Mouse (Mus musculus) neural tube, embryonic 13.5 days (tissue): Measurements from ENCODE around the gene Fam241a. TPM values are rescaled to one million over a fixed set of nuclear protein-coding genes. Genes with fewer than 3 reads are reported as not detected.

Experiments
- ATAC-seq: fragments of 200-750 bp; cut with Nextera tagmentation; 2 replicates; pipeline ENCODE4 v1.8.0; 2017; ENCODE audit warnings: low read depth, mild to moderate bottlenecking, moderate TSS enrichment, moderate library complexity
- H3K27ac ChIP-seq: fragments of 300-500 bp; sonication (generic); replicated peaks from 2 replicates; pipeline ENCODE4 v1.5.1; 2015; ENCODE audit warnings: moderate library complexity, mild to moderate bottlenecking, inconsistent platforms
- H3K27me3 ChIP-seq: fragments of 300-500 bp; sonication (generic); 2 replicates; pipeline ENCODE4 v1.6.1; 2015; ENCODE audit warnings: mild to moderate bottlenecking, inconsistent platforms
- H3K36me3 ChIP-seq: fragments of 300-500 bp; sonication (generic); 2 replicates; pipeline ENCODE4 v1.6.1; 2015; ENCODE audit warnings: mild to moderate bottlenecking, inconsistent platforms
- H3K4me1 ChIP-seq: fragments of 300-500 bp; sonication (generic); replicated peaks from 2 replicates; pipeline ENCODE4 v1.6.1; 2015; ENCODE audit warnings: inconsistent platforms
- H3K4me2 ChIP-seq: fragments of 300-500 bp; sonication (generic); 2 replicates; pipeline ENCODE4 v1.6.1; 2015; ENCODE audit warnings: inconsistent platforms, mild to moderate bottlenecking, moderate library complexity
- H3K4me3 ChIP-seq: fragments of 300-500 bp; sonication (generic); 2 replicates; pipeline ENCODE4 v1.5.1; 2015; ENCODE audit warnings: mild to moderate bottlenecking, inconsistent platforms
- H3K9ac ChIP-seq: fragments of 300-500 bp; sonication (generic); 2 replicates; pipeline ENCODE4 v1.6.1; 2015; ENCODE audit warnings: moderate library complexity, mild to moderate bottlenecking, inconsistent platforms
- H3K9me3 ChIP-seq: fragments of 300-500 bp; sonication (generic); 2 replicates; pipeline ENCODE4 v1.6.1; 2016; ENCODE audit warnings: inconsistent platforms
- WGBS: fragments of 180-500 bp; shearing (Covaris S2); methylation state at CpG from one replicate; pipeline ENCODE4 v1.1.7; 2015; 5-methylcytosine and 5-hydroxymethylcytosine counted together
- polyA plus RNA-seq: library from polyadenylated mRNA; unstranded; fragments of >200 nt; fragmentation: Nextera tagmentation; extraction: Ambion mirVana; gene quantifications from 2 replicates; pipeline ENCODE4 v1.2.1, GENCODE M21; 2015

The Fam241a gene
- polyA plus RNA-seq, 1 experiment from 2014 or later = 7.2 TPM

DNA sequence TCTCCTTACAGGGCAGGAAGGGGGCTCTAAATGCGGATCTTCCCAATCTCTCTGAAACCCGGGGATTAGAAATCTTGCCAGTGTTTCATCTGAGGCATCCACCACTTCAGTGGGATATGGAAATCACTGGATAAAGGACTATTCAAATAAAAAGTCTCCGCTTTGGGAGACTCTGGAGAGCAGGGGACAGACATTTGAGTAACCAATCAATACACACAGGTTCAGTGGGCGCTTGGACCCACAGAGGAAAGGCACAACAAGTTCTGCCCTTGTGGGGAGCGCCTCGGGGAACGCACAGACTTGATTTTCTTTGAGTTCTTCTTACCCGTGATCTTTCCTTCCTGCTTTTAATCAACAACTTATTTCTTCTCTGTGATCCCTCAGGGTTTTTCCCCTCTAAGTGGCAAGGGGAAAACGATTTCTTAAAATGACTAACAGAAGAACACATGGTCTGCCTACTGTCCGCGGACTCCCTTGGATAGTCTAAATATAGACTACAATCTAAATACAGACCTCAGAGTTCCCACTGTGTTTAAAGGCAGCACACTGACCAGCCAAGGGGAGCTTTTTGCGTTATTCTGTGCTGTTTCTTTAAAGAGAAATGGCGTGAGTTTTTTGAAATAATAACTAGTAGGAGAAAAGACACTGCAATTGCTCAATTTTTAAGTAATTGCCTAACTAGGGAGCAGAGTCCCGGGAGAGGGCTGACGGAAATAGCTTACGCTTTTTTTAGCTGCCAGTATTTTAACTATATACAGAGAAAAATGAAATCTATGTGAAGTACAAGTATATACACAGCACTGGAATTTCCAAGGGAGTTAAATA lies 18.0 kb upstream of the Fam241a start:
- 66% methylated on average over 16 of the region's 16 CpGs for WGBS
- H3K4me1 ChIP-seq = no peaks in the 10 kb centered on the region
- 0 out of 2 replicates have a peak, but pooled peaks cover under 1% of the 10 kb centered on the region for H3K9me3 ChIP-seq
- no peaks in the 10 kb centered on the region for H3K27me3 ChIP-seq
- H3K9ac ChIP-seq = no peak overlapping the region
- H3K36me3 ChIP-seq = no peaks in the 10 kb centered on the region
- no peak overlapping the region for H3K4me2 ChIP-seq
- no peak overlapping the region for H3K4me3 ChIP-seq
- ATAC-seq = no peak
- no peak overlapping the region for H3K27ac ChIP-seq

DNA sequence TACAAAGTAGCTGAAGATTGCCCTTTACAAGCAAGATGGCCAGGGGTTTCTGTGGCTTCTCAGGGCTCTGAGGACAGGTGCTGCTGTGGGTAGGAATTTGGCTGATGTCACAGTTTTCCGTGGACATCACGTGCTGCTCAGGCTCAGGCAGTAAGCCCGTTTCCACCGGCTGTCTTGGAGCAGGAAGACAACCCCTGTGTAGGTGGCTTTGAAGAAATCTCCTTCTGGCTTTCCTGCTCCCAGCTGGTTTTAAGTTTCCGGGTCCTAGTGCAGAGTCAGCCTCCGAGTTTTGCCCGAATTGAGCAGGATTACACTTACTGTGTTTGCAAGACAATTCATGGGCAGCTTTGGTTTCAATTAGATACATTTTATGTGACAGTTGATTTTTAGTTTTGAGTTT lies 13.8 kb upstream of the Fam241a start:
- H3K4me3 ChIP-seq = no peak overlapping the region
- no peak for ATAC-seq
- H3K9me3 ChIP-seq = 0 out of 2 replicates have a peak, but pooled peaks cover 7% of the 10 kb centered on the region
- H3K4me1 ChIP-seq = no peaks in the 10 kb centered on the region
- H3K27me3 ChIP-seq = no peaks in the 10 kb centered on the region
- H3K27ac ChIP-seq = no peak overlapping the region
- 79% methylated on average over 7 of the region's 7 CpGs for WGBS
- H3K36me3 ChIP-seq = no peaks in the 10 kb centered on the region
- H3K9ac ChIP-seq = no peak overlapping the region
- H3K4me2 ChIP-seq = no peak overlapping the region

DNA sequence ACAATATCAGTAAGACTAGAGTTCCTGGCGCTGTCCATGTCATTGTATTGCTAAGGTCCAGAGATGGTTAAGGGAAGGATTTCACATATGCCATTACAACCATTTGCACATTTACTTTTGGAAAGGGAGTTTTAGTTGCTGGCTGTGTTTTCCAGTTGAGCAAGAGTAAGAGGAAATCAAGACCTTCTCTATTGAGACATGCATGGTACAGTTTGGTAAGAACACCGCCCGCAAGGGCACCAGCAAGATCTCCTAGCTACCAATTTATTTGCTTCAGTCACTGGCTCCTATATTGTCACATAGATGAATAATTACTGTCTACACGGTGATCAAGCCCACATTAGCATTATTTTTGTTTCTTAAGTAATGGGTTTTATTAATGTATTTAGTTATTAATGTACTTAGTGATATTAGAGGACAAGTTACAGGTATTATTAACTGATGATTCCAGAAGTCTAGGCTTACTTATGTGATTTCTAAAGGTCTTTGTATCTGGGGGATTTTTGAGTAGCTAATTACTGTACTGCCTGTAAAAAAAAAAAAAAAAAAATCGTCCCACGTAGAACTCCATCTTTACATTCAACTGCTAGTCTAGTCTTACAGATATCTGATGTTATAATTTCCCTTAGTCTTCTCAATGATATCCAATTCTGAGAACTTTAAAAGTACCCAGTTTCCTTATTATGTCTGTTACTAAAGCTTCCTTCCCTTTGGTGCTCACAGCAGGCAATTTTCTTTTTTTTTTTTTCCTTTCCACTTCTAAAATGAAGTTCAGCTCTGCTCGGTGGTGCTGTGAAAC lies 944 bp downstream of the Fam241a start:
- ATAC-seq = no peak
- Histone ChIP-seq H3K27me3 (peaks cover 14% of the 10 kb centered on the region; the same call in 1 of the 2 replicates), H3K9ac (peak overlapping the region; percentile 75), H3K4me1 (no peaks in the 10 kb centered on the region; the same call in 1 of the 2 replicates), H3K4me3 (peak overlapping the region; percentile 78), H3K4me2 (peak overlapping the region; percentile 76), H3K27ac (no peak overlapping the region), H3K9me3 (no peaks in the 10 kb centered on the region), H3K36me3 (no peaks in the 10 kb centered on the region)
- 42% methylated on average over 7 of the region's 7 CpGs for WGBS

DNA sequence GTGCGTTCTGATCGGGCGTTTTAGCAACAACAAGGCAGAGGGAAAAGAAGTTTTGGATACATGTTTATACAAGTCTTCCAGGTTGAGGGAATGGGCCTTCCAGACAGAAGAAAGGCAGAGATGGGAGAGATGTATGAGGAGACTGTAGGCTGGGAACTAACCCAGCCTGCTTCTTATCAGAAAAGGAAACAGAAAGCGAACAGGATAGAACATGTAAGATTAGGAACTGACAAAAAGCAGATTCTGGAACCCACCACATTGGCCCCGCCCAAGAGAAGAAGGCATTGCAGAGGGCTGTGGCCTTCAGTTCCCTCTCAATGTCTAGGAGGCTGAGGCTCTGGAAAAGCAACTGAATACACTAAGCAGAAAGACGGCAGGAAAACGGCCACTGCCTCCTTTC lies 2.2 kb downstream of the Fam241a start:
- H3K4me3 ChIP-seq = no peak overlapping the region
- H3K36me3 ChIP-seq = no peaks in the 10 kb centered on the region
- H3K27me3 ChIP-seq = peaks cover 14% of the 10 kb centered on the region; the same call in 1 of the 2 replicates
- H3K27ac ChIP-seq = no peak overlapping the region
- no peak for ATAC-seq
- WGBS = 86% methylated on average over 7 of the region's 7 CpGs
- no peaks in the 10 kb centered on the region; the same call in 1 of the 2 replicates for H3K4me1 ChIP-seq
- no peaks in the 10 kb centered on the region for H3K9me3 ChIP-seq
- H3K9ac ChIP-seq = no peak overlapping the region
- no peak overlapping the region for H3K4me2 ChIP-seq

DNA sequence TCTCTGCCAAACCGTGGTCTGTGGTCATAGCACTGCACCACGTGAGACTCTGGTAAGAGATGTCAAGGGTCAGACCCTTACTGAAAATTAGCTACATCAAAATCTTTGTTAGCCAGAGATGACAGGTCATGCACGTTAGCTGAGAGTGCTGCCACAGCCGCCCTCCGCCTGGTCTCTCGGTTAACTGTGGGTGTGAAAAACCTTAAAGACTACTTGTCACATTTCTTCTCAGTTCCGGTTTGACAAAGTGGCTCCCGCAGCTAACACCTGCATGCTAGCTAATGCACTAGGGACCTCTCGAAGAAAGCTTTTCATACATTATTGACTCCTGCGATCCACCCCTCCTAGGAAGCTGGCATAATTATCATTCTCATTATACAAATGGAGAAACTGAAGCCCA lies 4.2 kb downstream of the Fam241a start:
- Histone ChIP-seq H3K4me2 (no peak overlapping the region), H3K27me3 (peaks cover 14% of the 10 kb centered on the region; the same call in 1 of the 2 replicates), H3K4me1 (no peaks in the 10 kb centered on the region; the same call in 1 of the 2 replicates), H3K27ac (no peak overlapping the region), H3K36me3 (no peaks in the 10 kb centered on the region), H3K9me3 (no peaks in the 10 kb centered on the region), H3K4me3 (no peak overlapping the region), H3K9ac (no peak overlapping the region)
- no peak for ATAC-seq
- 53% methylated on average over 10 of the region's 10 CpGs for WGBS

DNA sequence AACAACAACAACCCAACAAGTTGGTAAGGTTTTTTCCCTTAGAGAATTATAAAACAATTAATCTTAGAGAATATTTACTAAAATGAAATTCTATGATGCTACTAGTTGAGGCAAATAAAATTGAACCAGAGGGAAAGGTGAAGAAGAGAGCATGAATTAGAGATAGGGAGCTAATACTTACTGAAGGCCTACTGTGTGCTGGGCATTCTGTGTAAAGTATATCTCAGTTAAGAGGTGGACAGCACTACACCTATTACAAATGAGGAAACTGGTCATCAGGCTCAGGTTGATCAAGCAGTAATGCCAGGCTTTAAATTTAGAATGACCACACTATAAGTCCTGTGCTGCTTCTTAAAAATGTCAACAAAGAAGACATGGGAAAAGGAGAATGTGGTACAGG lies 6.1 kb downstream of the Fam241a start:
- Histone ChIP-seq H3K4me3 (no peak overlapping the region), H3K4me1 (no peaks in the 10 kb centered on the region; the same call in 1 of the 2 replicates), H3K27me3 (peaks cover 13% of the 10 kb centered on the region; the same call in 1 of the 2 replicates), H3K36me3 (no peaks in the 10 kb centered on the region), H3K27ac (no peak overlapping the region), H3K9me3 (no peaks in the 10 kb centered on the region), H3K9ac (no peak overlapping the region), H3K4me2 (no peak overlapping the region)
- no peak for ATAC-seq

DNA sequence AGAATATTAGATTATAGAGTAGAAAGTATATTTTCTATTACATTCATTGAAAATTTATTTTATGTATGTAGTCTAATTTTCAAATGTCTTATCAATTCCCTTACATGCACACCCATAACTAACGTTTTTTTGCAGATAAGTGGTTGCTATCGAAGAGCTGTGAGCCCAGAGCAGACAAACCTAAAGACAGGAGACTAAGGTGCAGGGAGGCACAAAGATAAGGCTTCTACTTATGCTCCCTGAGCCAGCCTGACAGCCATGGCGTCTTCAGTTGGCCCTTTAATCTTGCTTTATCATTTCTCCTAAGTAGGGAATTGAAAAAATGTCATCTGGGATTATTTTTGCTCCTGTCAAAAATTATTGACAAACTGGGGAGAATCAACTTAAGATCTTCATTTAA lies 6.6 kb downstream of the Fam241a start:
- Histone ChIP-seq H3K4me2 (no peak overlapping the region), H3K4me3 (no peak overlapping the region), H3K27me3 (peaks cover 9% of the 10 kb centered on the region; the same call in 1 of the 2 replicates), H3K27ac (no peak overlapping the region), H3K9ac (no peak overlapping the region), H3K4me1 (no peaks in the 10 kb centered on the region), H3K9me3 (no peaks in the 10 kb centered on the region), H3K36me3 (no peaks in the 10 kb centered on the region)
- WGBS = 77% methylated on average over 3 of the region's 3 CpGs
- no peak for ATAC-seq

DNA sequence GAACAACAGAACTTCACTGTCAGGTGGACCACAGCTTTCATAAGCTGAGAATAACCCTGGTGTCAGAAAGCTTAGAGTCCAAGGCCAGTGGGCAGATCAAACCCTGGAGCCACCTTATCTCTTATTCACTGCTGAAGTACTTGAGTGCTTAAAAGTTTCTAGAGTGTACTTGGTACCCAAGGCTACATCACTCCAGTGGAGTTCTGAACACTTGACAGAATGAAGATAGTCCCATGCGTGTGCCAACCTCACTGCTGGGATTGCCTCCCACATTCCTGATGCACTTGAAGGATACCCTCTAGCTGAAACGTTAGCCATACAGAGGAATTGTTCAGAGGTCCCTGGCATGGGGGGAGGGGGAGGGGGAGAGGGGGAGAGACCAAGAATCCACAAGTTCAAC lies 14.4 kb downstream of the Fam241a start:
- H3K36me3 ChIP-seq = no peaks in the 10 kb centered on the region
- 63% methylated on average over 2 of the region's 2 CpGs for WGBS
- H3K9ac ChIP-seq = no peak overlapping the region

DNA sequence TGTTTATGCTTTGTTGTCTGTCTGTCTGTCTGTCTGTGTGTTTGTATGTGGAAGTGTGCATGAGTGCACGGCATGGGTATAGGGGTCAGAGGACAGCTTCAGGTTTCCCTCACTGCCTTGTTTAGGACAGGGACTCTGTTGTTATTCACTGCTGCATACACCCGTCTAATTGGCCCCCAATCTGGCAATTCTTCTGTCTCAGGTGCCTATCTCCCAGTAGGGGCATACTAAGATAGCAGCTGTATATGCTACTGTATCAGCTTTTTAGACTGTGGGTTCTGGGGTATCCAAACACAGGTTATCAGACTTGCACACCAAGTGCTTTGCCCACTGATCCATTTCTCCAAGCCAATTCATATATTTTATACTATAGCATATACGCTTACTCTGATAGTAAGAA lies 16.2 kb downstream of the Fam241a start:
- H3K9me3 ChIP-seq = no peaks in the 10 kb centered on the region
- H3K4me3 ChIP-seq = no peak overlapping the region
- no peak overlapping the region for H3K4me2 ChIP-seq
- no peak for ATAC-seq
- H3K27me3 ChIP-seq = no peaks in the 10 kb centered on the region
- H3K36me3 ChIP-seq = no peaks in the 10 kb centered on the region
- 86% methylated on average over 3 of the region's 3 CpGs for WGBS
- no peak overlapping the region for H3K9ac ChIP-seq
- H3K4me1 ChIP-seq = peaks cover 2% of the 10 kb centered on the region; the same call in 1 of the 2 replicates
- H3K27ac ChIP-seq = no peak overlapping the region

More for the DNA sequence above, 14.4 kb downstream of the Fam241a start:
- Histone ChIP-seq H3K27me3 (no peaks in the 10 kb centered on the region), H3K4me3 (no peak overlapping the region), H3K9me3 (no peaks in the 10 kb centered on the region), H3K4me1 (no peaks in the 10 kb centered on the region), H3K27ac (no peak overlapping the region), H3K4me2 (no peak overlapping the region)
- ATAC-seq = no peak

DNA sequence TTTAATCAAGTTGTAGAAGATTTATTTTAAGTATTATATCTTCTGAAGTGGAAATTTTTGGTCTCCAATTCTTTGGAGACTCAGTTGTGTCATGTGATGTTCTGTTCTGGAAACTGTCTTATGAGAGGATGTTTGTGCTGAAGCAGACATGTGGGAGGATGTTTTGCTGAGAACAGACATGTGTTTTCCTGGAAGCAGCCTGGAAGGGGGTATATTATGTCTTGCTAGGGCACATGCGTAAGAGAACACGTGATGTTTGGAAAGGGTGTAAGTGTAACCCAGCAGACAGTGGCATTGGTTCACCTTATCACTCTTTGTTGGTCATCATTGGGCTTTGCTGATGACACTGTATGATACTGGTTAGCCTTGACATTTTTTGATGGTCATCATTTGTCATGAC lies 20.6 kb downstream of the Fam241a start:
- Histone ChIP-seq H3K4me3 (no peak overlapping the region), H3K27me3 (no peaks in the 10 kb centered on the region), H3K9ac (no peak overlapping the region), H3K36me3 (no peaks in the 10 kb centered on the region), H3K4me2 (no peak overlapping the region), H3K27ac (no peak overlapping the region), H3K4me1 (peaks cover 17% of the 10 kb centered on the region), H3K9me3 (no peaks in the 10 kb centered on the region)
- no peak for ATAC-seq
- 87% methylated on average over 2 of the region's 2 CpGs for WGBS

DNA sequence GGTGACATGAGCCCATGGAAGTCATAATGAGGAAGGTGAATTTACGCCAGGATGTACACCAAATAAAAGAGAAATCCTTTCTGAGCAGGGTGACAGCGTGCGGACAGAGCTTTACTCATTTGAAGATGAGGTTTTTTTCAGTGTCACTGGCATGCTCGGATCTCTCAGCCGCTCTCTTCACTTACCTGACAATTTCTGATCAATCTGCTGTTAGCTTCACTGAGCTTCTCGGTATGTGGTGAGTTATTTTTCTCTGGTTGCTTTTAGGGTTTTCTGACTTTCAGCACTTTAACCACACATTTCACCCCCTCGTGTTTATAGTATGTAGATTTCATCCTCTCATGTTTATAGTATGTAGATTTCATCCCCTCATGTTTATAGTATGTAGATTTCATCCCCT lies 21.1 kb downstream of the Fam241a start:
- no peak for ATAC-seq
- 53% methylated on average over 7 of the region's 7 CpGs for WGBS
- Histone ChIP-seq H3K27ac (peak overlapping the region; percentile 49; the same call in 1 of the 2 replicates), H3K36me3 (no peaks in the 10 kb centered on the region), H3K27me3 (no peaks in the 10 kb centered on the region), H3K4me3 (no peak overlapping the region), H3K4me2 (no peak overlapping the region), H3K4me1 (peaks cover 17% of the 10 kb centered on the region), H3K9ac (no peak overlapping the region), H3K9me3 (no peaks in the 10 kb centered on the region)

DNA sequence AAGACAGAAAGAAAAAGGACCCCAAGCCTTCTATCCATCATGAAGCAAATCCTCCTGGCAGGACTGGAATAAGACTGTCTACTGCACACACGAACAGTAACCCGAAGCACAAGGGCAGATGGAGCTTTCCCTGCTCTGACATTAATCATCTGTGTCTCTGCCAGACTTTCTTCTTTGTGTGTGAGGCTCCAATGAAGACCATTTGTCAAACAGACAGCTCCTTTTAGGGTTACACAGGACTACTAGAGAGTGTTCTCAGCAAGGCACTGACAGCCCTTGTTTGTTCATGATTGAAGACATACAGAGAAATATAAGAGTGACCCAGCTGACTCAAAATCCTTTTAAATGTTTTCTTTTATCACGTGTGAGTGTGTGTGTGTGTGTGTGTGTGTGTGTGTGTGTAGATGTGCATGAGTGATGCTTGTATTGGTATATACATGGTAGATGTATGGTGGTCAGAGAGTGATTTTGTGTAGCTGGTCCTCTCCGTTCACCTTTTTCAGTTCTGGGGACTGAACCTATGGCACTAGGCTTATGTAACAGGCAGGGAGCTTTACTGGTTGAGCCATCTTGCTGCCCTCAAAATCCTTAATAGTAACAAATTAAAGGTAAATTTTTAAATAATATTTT lies 21.8 kb downstream of the Fam241a start:
- Histone ChIP-seq H3K9ac (no peak overlapping the region), H3K9me3 (no peaks in the 10 kb centered on the region), H3K36me3 (no peaks in the 10 kb centered on the region), H3K4me1 (peaks cover 17% of the 10 kb centered on the region), H3K4me3 (no peak overlapping the region), H3K4me2 (no peak overlapping the region), H3K27me3 (no peaks in the 10 kb centered on the region), H3K27ac (peak overlapping the region; percentile 43)
- ATAC-seq = peak; percentile 89
- WGBS = 9% methylated on average over 4 of the region's 4 CpGs
